Mouse (Mus musculus): ENCODE measurements at regions not wholly inside any gene's neighbourhood (a gene's known extent, or its start where the extent isn't known, plus 50 kb on each side); places are given as distances from the start of the nearest gene placed in this dataset.

DNA sequence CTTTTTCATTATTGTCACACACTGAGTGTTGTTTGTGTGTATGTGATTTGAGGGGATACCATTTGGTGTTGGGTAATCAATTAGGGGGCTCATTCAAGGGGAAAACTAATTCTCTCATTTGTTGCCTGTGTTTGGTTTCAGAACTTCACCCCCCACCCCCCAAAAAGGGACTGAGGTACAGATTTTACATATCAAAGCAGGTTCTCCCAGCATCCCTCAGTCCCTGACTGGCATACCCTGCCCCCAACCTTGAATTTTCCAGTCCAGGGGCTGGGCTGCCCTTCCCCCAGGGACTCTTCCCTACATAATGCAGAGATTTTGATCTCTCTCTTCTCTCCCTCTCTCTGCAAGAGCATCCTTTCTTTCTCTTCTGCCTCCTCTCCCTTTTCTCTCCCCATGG is 155.5 kb downstream of the Dusp6 start:
- no peak for TF ChIP-seq CTCF (IDR thresholded peaks at IDR 0.05 in 2 of 3, conservative IDR thresholded peaks at IDR 0.05 in 1 of 3; ENCODE audit: control insufficient read depth in 1 of 3, insufficient read depth in 1 of 3, low read depth in 2 of 3, low read length in 3 of 3, poor library complexity in 1 of 3, severe bottlenecking in 1 of 3)
- no peak for TF ChIP-seq JUND (IDR thresholded peaks at IDR 0.05; ENCODE audit: low read depth, low read length)
- TF ChIP-seq MAFK (IDR thresholded peaks at IDR 0.05; ENCODE audit: borderline replicate concordance, low read depth, low read length) = no peak
- TF ChIP-seq POLR2A (IDR thresholded peaks at IDR 0.05; ENCODE audit: control insufficient read depth in 1 of 2, insufficient read depth in 1 of 2, low read depth in 1 of 2, low read length in 2 of 2, poor library complexity in 1 of 2) = no peak
- TF ChIP-seq GATA1 (IDR thresholded peaks at IDR 0.05; ENCODE audit: low read depth, low read length) = no peak
- TF ChIP-seq TCF12 (IDR thresholded peaks at IDR 0.05; ENCODE audit: low read depth, low read length) = no peak
- TF ChIP-seq MYB (IDR thresholded peaks at IDR 0.05; ENCODE audit: low read depth, low read length) = no peak
- no peak for TF ChIP-seq BHLHE40 (IDR thresholded peaks at IDR 0.05; ENCODE audit: borderline replicate concordance, low read depth, low read length)
- TF ChIP-seq MAX (IDR thresholded peaks at IDR 0.05; ENCODE audit: low read length) = no peak
- no peak for TF ChIP-seq EP300 (IDR thresholded peaks at IDR 0.05; ENCODE audit: low read depth in 1 of 2, low read length in 2 of 2)
- TF ChIP-seq HCFC1 (IDR thresholded peaks at IDR 0.05; ENCODE audit: low read depth, low read length) = no peak
- no peak for TF ChIP-seq TBP (IDR thresholded peaks at IDR 0.05; ENCODE audit: low read depth, low read length)
- no peak for TF ChIP-seq E2F4 (IDR thresholded peaks at IDR 0.05; ENCODE audit: borderline replicate concordance, low read depth, low read length)
- TF ChIP-seq CHD2 (IDR thresholded peaks at IDR 0.05; ENCODE audit: low read length) = no peak

Data from MEL (cell line).